Mouse (Mus musculus) CH12.LX (cell line): ENCODE data around the gene Mcm8. TPM values are rescaled to one million over a fixed set of nuclear protein-coding genes. Genes with fewer than 3 reads are reported as not detected.

ENCODE experiments used
- DNase-seq: peaks from one replicate; pipeline ENCODE4 v3.0.0-alpha.2; 2013; ENCODE audit errors: extremely low read depth
- H3K27ac ChIP-seq: 2 replicates; pipeline ENCODE4 v1.5.1; 2012; ENCODE audit warnings: low read depth, mild to moderate bottlenecking, control low read depth, moderate library complexity; ENCODE audit not compliant: insufficient read depth
- H3K27me3 ChIP-seq: replicated peaks from 2 replicates; pipeline ENCODE3; 2012; ENCODE audit warnings: inconsistent platforms
- H3K36me3 ChIP-seq, 2 experiments: replicated peaks in 1 of 2; 2 replicates each; pipeline versions ENCODE3 to v1.6.1; 2012; ENCODE audit warnings: inconsistent platforms in 1 of 2, low read length in 1 of 2, mild to moderate bottlenecking in 1 of 2, mixed read lengths in 1 of 2, moderate library complexity in 1 of 2; ENCODE audit not compliant: control insufficient read depth in 1 of 2, insufficient read depth in 1 of 2
- H3K4me1 ChIP-seq, 2 experiments: 2 replicates each; pipeline ENCODE4 v1.6.1; 2012; ENCODE audit warnings: inconsistent platforms in 1 of 2, moderate library complexity in 1 of 2; ENCODE audit not compliant: insufficient read depth in 2 of 2, control insufficient read depth in 1 of 2
- H3K4me2 ChIP-seq: 2 replicates; pipeline ENCODE4 v1.6.1; 2012; ENCODE audit warnings: low read depth, mild to moderate bottlenecking, control low read depth; ENCODE audit not compliant: poor library complexity, insufficient read depth, severe bottlenecking
- H3K4me3 ChIP-seq, 3 experiments: fragments of 150-350 bp in 1 of 3; sonication (generic) in 1 of 3; replicated peaks in 1 of 3; 2 replicates each; pipeline versions ENCODE3 to v1.5.1; 2011 to 2012; ENCODE audit warnings: low read depth in 2 of 3, low read length in 2 of 3, mild to moderate bottlenecking in 2 of 3, moderate library complexity in 2 of 3, control low read depth in 1 of 3, improper control_type of control experiment in 1 of 3, inconsistent platforms in 1 of 3, mixed read lengths in 1 of 3; ENCODE audit not compliant: poor library complexity in 1 of 3
- H3K79me2 ChIP-seq: replicated peaks from 2 replicates; pipeline ENCODE4 v1.6.1; 2012; ENCODE audit warnings: mild to moderate bottlenecking, moderate library complexity; ENCODE audit not compliant: control insufficient read depth, poor library complexity, insufficient read depth, severe bottlenecking; ENCODE audit errors: extremely low read depth
- H3K9ac ChIP-seq: 2 replicates; pipeline ENCODE4 v1.6.1; 2012; ENCODE audit warnings: low read depth, mild to moderate bottlenecking, control low read depth, moderate library complexity; ENCODE audit not compliant: insufficient read depth
- H3K9me3 ChIP-seq: replicated peaks from 2 replicates; pipeline ENCODE3; 2012; ENCODE audit warnings: low read length, inconsistent platforms, mixed read lengths
- BHLHE40 ChIP-seq: IDR thresholded peaks from 2 replicates; pipeline ENCODE4 v1.6.1; 2011; ENCODE audit warnings: mild to moderate bottlenecking, low read depth, low read length, improper control_type of control experiment
- CHD1 ChIP-seq: IDR thresholded peaks from 2 replicates; pipeline ENCODE4 v1.6.1; 2012; ENCODE audit warnings: low read depth, low read length, improper control_type of control experiment, inconsistent platforms
- CTCF ChIP-seq, 2 experiments: IDR thresholded peaks in 1 of 2; conservative IDR thresholded peaks in 1 of 2; 2 replicates each; pipeline ENCODE4 v1.5.1; 2011 to 2012; ENCODE audit warnings: low read depth in 2 of 2, low read length in 2 of 2, improper control_type of control experiment in 1 of 2, inconsistent platforms in 1 of 2, mild to moderate bottlenecking in 1 of 2, moderate library complexity in 1 of 2
- E2F4 ChIP-seq: IDR thresholded peaks from 2 replicates; pipeline ENCODE4 v1.6.1; 2011; ENCODE audit warnings: low read depth, low read length, improper control_type of control experiment; ENCODE audit not compliant: insufficient replicate concordance
- ELF1 ChIP-seq: IDR thresholded peaks from 2 replicates; pipeline ENCODE4 v1.6.1; 2014; ENCODE audit warnings: low read depth, mild to moderate bottlenecking, inconsistent platforms, low read length, improper control_type of control experiment
- EP300 ChIP-seq: IDR thresholded peaks from 2 replicates; pipeline ENCODE4 v1.6.1; 2011; ENCODE audit warnings: low read length, improper control_type of control experiment
- ETS1 ChIP-seq: conservative IDR thresholded peaks from 2 replicates; pipeline ENCODE4 v1.6.1; 2012; ENCODE audit warnings: low read depth, mild to moderate bottlenecking, inconsistent platforms, low read length, improper control_type of control experiment, moderate library complexity
- HCFC1 ChIP-seq: IDR thresholded peaks from 2 replicates; pipeline ENCODE4 v1.6.1; 2012; ENCODE audit warnings: low read depth, mild to moderate bottlenecking, inconsistent platforms, low read length, improper control_type of control experiment
- JUND ChIP-seq: conservative IDR thresholded peaks from 2 replicates; pipeline ENCODE4 v1.6.1; 2011; ENCODE audit warnings: low read depth, low read length, improper control_type of control experiment
- MAFK ChIP-seq: IDR thresholded peaks from 2 replicates; pipeline ENCODE4 v1.6.1; 2011; ENCODE audit warnings: low read length, improper control_type of control experiment; ENCODE audit not compliant: insufficient replicate concordance
- MAZ ChIP-seq: IDR thresholded peaks from 2 replicates; pipeline ENCODE4 v1.6.1; 2012; ENCODE audit warnings: low read depth, mild to moderate bottlenecking, inconsistent platforms, low read length, improper control_type of control experiment, moderate library complexity
- MEF2A ChIP-seq: IDR thresholded peaks from 2 replicates; pipeline ENCODE4 v1.6.1; 2014; ENCODE audit warnings: low read depth, mild to moderate bottlenecking, inconsistent platforms, low read length, improper control_type of control experiment, borderline replicate concordance
- MYC ChIP-seq: IDR thresholded peaks from 2 replicates; pipeline ENCODE4 v1.6.1; 2011; ENCODE audit warnings: low read depth, mild to moderate bottlenecking, improper control_type of control experiment, low read length
- NELFE ChIP-seq: IDR thresholded peaks from 2 replicates; pipeline ENCODE4 v1.6.1; 2011; ENCODE audit warnings: low read depth, low read length, improper control_type of control experiment
- PAX5 ChIP-seq: IDR thresholded peaks from 2 replicates; pipeline ENCODE4 v1.6.1; 2012; ENCODE audit warnings: low read length, inconsistent platforms, mixed read lengths
- POLR2A ChIP-seq: IDR thresholded peaks from 2 replicates; pipeline ENCODE4 v1.6.1; 2011; ENCODE audit warnings: low read depth, mild to moderate bottlenecking, improper control_type of control experiment, low read length
- POLR2AphosphoS2 ChIP-seq: IDR thresholded peaks from 2 replicates; pipeline ENCODE4 v1.6.1; 2011; ENCODE audit warnings: low read depth, low read length, improper control_type of control experiment
- RAD21 ChIP-seq: IDR thresholded peaks from 2 replicates; pipeline ENCODE4 v1.6.1; 2011; ENCODE audit warnings: low read depth, mild to moderate bottlenecking, low read length, improper control_type of control experiment, moderate library complexity
- SMC3 ChIP-seq: IDR thresholded peaks from 2 replicates; pipeline ENCODE4 v1.6.1; 2011; ENCODE audit warnings: low read depth, low read length, improper control_type of control experiment
- TBP ChIP-seq: conservative IDR thresholded peaks from 2 replicates; pipeline ENCODE4 v1.6.1; 2011; ENCODE audit warnings: low read depth, low read length, improper control_type of control experiment
- ZC3H11A ChIP-seq: IDR thresholded peaks from 2 replicates; pipeline ENCODE4 v1.6.1; 2012; ENCODE audit warnings: low read depth, mild to moderate bottlenecking, inconsistent platforms, low read length, improper control_type of control experiment
- ZNF384 ChIP-seq: IDR thresholded peaks from 2 replicates; pipeline ENCODE4 v1.6.1; 2012; ENCODE audit warnings: low read depth, low read length, improper control_type of control experiment, inconsistent platforms
- dilution Hi-C: fragments of 300-500 bp; cut with MboI; formaldehyde crosslinking; loops from 2 replicates; pipeline ENCODE4 v1.14.3; 2020; ENCODE audit warnings: low sequenced_read_pairs; ENCODE audit not compliant: extremely low pct_unique_long_range_greater_than_20kb, extremely low pct_ligation_motif_present
- in situ Hi-C: fragments of 300-500 bp; cut with MboI; formaldehyde crosslinking; loops from 3 replicates; pipeline ENCODE4 v1.14.3; 2019; ENCODE audit warnings: low sequenced_read_pairs, low pct_ligation_motif_present, low pct_unique_long_range_greater_than_20kb, mixed read lengths
- polyA plus RNA-seq: library from polyadenylated mRNA; unstranded; fragments of >175 nt; gene quantifications from 2 replicates; pipeline ENCODE4 v1.2.1, GENCODE M21; 2012; ENCODE audit warnings: low read depth; ENCODE audit not compliant: insufficient read length
- total RNA-seq, 2 experiments: library from RNA; depleted of rRNA; stranded (reverse); fragments of 300-350 nt in 1 of 2; fragments of >200 nt in 1 of 2; gene quantifications; 2 replicates each; pipeline ENCODE4 v1.2.3; 2012 to 2014

Mcm8 gene
- total and polyA plus RNA-seq, 3 experiments = 24.6 to 26.9 (median 24.7) TPM

GRCm38 (mm10) chr2:132802976-132803375 lies 13.0 kb upstream of the Mcm8 start:
- in situ Hi-C loops = no loop called here
- Histone ChIP-seq H3K4me1 (no peaks in the 10 kb centered on the region), H3K27me3 (no peaks in the 10 kb centered on the region), H3K9ac (no peak overlapping the region), H3K79me2 (no peaks in the 10 kb centered on the region), H3K4me3 (no peak overlapping the region), H3K4me2 (no peak overlapping the region), H3K9me3 (peaks cover 16% of the 10 kb centered on the region), H3K36me3 (peaks cover 40 to 57% of the 10 kb centered on the region in 2 experiments), H3K27ac (no peak overlapping the region)
- DNase-seq = no peak
- dilution Hi-C loops = no loop called here
- no peak for TF ChIP-seq JUND
- no peak for TF ChIP-seq POLR2AphosphoS2
- no peak for TF ChIP-seq ELF1
- no peak for TF ChIP-seq CHD1

GRCm38 (mm10) chr2:132841071-132841470 lies 25.1 kb downstream of the Mcm8 start:
- H3K9me3 ChIP-seq = no peaks in the 10 kb centered on the region
- H3K4me3 ChIP-seq = no peak overlapping the region
- dilution Hi-C loops (no loop called here), in situ Hi-C loops (no loop called here)
- H3K4me1 ChIP-seq = peaks cover 0 to 3% of the 10 kb centered on the region in 2 experiments; a peak in 2 of 4 replicates
- DNase-seq = no peak
- no peaks in the 10 kb centered on the region for H3K79me2 ChIP-seq
- H3K4me2 ChIP-seq = no peak overlapping the region
- H3K36me3 ChIP-seq = peaks cover 40 to 71% of the 10 kb centered on the region in 2 experiments
- H3K27ac ChIP-seq = no peak overlapping the region
- H3K9ac ChIP-seq = no peak overlapping the region
- no peaks in the 10 kb centered on the region for H3K27me3 ChIP-seq
- no peak for TF ChIP-seq NELFE
- no peak for TF ChIP-seq ELF1
- no peak for TF ChIP-seq HCFC1
- no peak for TF ChIP-seq TBP
- no peak for TF ChIP-seq ZNF384
- TF ChIP-seq MAZ = no peak

GRCm38 (mm10) chr2:132846407-132847358 lies 30.7 kb downstream of the Mcm8 start, which contains the start of gene Crls1:
Gene Crls1 (plus strand): TSS chr2:132846666.
- Histone ChIP-seq H3K4me2 (peak within 1 kb of the TSS; percentile 76), H3K4me1 (peaks cover 3 to 23% of the 10 kb centered on the region in 2 experiments; a peak in 3 of 4 replicates), H3K27me3 (no peaks in the 10 kb centered on the region), H3K36me3 (peaks cover 20 to 41% of the 10 kb centered on the region in 2 experiments), H3K9ac (peak within 1 kb of the TSS; percentile 95), H3K27ac (peak within 1 kb of the TSS; percentile 24; the same call in 1 of the 2 replicates), H3K4me3 (peak within 1 kb of the TSS; percentile 92 to 99 (median 93)), H3K9me3 (no peaks in the 10 kb centered on the region), H3K79me2 (peaks cover 22% of the 10 kb centered on the region)
- dilution Hi-C loops (no loop called here), in situ Hi-C loops (loop anchor here (5.0 kb wide), 1 partner anchor 56 kb away; no protein-coding TSS in a partner anchor)
- DNase-seq = peak; percentile 92
- TF ChIP-seq MYC (peak; percentile 82), E2F4 (no peak), HCFC1 (peak; percentile 88), CTCF (conservative IDR thresholded peaks at IDR 0.05 in 1 of 2, IDR thresholded peaks at IDR 0.05 in 1 of 2; ENCODE audit: low read depth in 2 of 2, low read length in 2 of 2) (peak; percentile 62 to 94), MAFK (0 out of 2 replicates have a peak, but pooled peaks have one; percentile 31), ZC3H11A (0 out of 2 replicates have a peak, but pooled peaks have one; percentile 1), ETS1 (0 out of 2 replicates have a peak, but pooled peaks have one; percentile 14), MAZ (peak; percentile 71; the same call in 1 of the 2 replicates), PAX5 (no peak), SMC3 (peak; percentile 78), TBP (peak; percentile 94), POLR2AphosphoS2 (no peak), RAD21 (peak; percentile 35), EP300 (no peak), CHD1 (no peak), MEF2A (peak; percentile 70), BHLHE40 (no peak), POLR2A (peak; percentile 97)
